Mouse (Mus musculus) kidney, postnatal 10 days (tissue): ENCODE measurements at regions not wholly inside any gene's neighbourhood (a gene's known extent, or its start where the extent isn't known, plus 50 kb on each side); places are given as distances from the start of the nearest gene placed in this dataset.

Experiments used
- DNase-seq: peaks from one replicate; pipeline ENCODE4 v3.0.0; 2021; ENCODE audit warnings: mixed read lengths

DNA sequence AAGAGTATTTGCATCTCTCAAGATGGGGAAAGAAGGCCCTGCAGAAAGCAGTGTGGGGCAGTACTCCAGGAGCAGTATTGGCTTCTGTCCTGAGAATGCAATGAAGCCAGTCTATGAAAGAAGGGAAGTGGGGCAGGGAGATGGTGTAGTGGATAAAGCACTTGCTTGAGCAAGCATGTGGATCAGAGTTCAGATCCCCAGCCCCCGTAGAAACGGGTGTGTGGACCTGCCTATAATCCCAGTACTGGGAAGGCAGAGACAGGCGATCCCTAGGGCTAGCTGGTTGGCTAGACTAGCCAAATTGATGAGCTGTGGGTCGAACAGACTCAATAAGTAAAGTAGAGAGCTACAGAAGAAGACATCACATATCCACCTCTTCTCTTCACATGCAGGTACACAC lies 211.6 kb downstream of the Mex3b start:
- no peak for DNase-seq

DNA sequence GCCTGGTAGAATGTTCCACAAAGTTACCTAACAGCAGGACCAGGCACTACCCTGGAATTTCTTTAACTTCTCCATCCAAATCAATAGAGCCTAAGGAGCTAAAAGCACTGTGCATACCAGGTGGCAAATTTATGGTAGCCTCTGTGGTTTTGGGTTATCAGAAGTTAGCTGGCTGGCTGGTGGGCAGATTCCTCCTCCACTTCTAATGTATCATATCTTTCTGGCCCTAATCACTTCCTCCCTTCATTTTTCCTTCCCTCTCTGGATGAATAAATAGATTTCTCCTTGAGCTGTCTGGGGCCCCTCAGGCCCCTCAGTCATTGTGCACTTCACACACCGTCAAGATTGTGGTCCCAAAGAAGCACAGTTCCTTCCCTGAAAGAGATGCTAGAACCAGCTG lies 212.7 kb downstream of the Mex3b start:
- no peak for DNase-seq

DNA sequence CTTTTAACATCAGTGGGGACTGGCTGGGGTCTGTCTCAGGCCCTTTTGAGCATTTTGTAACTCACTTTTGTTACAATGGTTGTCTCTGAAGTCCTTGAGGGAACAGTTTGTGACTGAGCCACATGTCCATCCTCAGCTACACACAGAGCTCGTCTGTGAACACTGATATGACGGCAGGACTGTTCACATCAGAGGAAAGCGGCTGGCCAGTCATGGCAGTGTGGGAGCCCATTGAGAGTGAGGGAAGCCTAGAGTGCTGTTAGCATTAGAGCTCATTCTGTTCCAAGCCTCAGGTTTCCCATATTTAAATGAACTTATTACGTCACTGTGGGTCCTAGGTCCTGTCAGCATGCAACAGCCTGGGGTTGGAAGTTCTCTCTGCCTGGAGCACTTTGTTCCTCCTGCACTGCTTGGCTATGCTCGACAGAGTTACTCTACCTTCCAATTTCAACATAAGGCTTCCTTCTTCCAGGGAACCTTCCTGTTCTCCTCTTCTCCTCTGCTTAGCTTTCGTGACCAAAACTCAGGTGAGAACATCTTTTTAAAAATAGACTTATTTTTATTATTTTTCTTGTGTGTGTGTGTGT lies 217.5 kb downstream of the Mex3b start:
- DNase-seq = no peak

DNA sequence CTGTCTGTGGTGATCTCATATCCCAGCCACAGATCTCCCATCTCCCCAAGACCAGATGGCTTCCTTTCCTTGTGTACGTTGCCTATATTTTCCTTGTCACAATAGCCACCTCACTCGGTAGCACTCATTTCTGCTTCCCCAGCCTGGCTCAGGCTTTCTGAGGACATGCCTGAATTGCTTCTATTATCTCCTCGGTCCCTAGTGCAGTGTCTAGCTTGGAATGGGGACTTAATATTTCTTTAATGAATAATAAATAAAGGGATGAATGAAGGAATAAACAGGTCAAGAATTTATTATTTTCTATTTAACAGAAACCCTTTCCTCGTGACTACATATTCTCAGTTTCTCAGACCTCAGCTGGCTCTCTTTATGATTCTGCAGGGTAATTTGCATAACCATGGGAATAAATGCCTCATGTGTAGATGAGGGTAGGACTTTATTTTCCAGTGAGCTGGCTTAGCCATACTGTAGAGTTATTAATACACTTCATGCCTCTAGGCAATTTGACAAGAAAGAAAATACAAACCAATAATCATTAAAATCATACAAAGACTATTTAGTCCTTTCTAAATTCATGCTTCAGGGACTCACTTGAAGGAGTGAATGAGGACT lies 218.5 kb downstream of the Mex3b start:
- no peak for DNase-seq

DNA sequence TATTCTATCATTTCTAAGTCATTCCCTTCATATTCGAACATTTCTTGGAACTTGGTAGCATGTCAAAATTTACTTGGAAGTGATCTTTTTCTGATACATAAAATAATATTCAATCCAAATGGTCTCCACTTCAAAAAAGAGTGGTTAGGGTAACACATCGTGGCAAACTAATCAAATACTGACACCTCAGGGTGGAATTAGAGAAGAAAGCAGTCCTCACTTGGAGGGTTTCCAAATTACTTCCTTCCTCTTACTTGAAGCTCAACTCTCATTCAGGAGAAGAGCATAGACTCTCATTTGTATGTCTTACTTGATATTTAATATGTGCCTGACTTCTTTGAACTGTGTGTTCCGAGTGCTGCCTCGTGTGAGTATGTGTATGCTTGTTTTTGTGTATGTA lies 220.3 kb downstream of the Mex3b start:
- no peak for DNase-seq

DNA sequence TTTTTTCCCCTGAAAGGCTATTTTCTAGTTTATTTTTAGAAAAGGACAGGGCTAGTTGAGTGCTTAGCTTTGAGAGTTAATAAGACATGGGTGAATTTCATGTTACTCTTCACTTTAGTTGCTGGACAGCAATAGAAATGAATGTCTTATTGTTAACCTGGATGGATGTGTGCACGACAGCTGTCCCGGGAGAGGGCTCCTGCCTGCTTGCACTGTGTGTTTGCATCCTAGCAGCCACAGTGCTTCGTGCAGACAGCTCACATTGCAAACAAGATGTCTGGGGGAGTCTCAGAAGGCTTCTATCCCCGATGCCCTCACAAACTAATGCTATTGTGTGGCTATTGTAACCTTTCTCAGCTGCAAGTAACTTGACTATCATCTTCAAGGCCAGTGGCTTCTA lies 221.0 kb downstream of the Mex3b start:
- no peak for DNase-seq

DNA sequence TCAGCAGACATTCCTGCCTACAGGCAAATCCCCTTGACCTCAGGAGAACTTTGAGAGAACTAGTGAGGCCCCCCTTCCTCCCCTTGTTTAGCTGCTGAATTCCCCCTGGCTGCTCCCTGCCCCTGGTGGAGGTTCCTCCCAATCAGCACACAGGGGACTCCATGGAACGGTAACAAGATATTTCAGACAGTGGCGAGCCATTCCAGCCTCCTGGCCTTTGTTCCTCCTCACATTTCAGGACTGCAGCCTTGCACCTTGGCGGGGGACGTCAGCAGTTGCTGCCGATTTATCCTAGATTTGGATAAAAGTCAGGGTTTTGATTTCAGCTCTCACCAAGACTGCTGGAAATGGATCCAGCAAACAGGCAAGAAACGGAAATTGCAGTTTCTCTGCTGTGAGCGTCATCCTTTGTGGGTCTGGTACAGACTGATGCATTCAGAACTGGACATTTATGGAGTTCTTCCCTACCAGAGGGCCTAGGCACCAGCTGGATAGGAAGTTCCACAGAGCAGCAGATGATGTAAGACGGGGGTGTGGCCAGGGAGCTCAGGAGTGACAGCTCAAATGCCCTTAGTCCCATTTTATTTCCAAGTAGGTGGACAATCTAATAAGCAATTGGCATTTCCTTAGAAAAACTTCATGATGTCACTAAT lies 222.3 kb downstream of the Mex3b start:
- DNase-seq = peak; percentile 51

DNA sequence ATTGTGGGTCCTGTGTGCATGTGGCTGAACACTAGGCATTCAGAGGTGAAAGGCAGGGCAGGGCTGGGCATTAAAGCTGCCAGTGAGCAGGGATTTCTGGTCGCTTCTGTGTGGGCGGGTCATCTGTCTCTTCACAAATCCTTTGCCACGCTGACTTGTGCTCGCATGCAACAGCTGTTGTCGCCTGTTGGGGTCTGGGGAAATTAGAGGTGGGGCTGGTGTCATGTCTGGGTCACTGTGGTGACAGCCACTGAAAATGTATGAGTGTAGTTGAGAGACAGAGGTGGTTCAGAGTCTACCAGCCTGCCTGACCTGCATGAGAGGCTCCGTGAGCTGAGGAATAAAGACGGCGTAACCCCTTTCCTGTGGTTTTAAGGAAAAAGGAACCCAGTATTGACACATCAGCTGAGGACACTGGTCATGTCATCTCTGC lies 226.8 kb downstream of the Mex3b start:
- DNase-seq = no peak

DNA sequence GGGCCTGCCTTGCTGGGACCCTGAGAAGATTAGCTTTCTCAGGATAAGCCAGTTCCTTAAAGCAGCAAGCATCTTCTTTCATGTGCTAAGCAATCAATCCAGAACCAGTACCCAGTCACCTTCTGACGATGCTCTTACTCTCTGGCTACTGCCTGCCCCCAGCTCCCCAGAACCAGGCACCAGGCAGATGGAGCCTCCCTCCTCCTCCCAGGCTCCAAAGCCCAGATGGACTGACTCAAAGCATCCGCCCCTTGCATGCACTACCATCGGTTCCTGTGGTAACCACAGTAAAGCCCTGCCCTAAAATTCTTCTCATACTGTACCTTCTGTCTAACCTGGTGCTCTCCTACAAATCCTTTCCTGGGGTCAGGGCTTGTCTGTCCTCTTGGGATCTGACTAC lies 227.8 kb downstream of the Mex3b start:
- no peak for DNase-seq

DNA sequence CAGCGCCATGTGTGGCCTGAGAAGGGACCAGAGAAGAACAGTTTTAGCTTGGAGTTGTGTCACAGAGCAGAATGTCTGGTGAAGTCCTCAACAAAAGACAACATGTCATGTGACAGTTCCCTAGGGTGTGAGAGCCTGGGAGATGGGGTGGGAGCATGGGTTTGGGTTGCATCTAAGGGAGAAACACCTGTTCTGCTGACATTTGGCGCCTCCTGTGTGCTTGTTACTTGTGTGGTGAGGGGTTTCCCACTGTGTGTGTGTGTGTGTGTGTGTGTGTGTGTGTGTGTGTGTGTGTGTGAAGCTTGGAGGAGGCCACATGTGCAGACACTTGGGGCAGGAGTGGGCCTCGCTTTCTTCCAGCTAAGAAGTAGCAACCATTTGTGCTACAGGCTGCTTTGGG lies 228.5 kb downstream of the Mex3b start:
- DNase-seq = no peak

DNA sequence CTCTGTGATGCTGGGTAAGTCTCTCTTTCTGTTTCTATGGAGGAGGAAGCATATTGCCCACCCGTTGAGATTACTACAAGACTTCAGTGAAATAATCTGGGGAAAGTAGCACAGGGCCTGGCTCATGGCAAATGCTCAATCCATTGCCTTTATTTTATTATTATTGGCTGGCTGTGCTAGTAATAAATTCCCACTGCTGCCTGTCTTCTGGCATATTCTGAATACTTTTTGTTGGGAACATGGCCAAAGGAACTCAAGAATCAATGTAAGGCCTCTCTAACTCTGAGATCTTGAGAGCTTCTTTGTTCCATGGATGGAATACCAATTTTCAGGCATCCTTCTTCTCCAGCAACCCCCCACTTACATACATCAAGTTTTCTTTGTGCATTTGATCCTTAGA lies 237.3 kb downstream of the Mex3b start:
- no peak for DNase-seq

DNA sequence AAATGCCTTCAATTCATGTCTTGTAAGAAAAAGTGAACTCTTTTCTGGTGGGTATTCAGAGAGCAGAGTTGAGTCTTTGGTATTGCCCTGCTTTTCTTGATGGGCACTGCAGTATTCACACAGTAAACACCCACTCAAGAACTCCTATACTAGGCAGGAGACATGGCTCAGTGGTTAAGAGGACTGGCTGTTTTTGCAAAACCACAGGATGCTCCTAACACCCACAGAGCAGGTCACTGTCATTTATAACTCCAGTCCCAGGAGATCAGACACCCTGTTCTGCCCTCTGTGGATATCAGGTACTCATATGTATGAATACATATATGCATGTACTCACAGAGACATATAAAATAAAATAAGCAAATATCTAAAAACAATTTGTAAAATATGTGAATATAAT lies 238.5 kb downstream of the Mex3b start:
- no peak for DNase-seq

DNA sequence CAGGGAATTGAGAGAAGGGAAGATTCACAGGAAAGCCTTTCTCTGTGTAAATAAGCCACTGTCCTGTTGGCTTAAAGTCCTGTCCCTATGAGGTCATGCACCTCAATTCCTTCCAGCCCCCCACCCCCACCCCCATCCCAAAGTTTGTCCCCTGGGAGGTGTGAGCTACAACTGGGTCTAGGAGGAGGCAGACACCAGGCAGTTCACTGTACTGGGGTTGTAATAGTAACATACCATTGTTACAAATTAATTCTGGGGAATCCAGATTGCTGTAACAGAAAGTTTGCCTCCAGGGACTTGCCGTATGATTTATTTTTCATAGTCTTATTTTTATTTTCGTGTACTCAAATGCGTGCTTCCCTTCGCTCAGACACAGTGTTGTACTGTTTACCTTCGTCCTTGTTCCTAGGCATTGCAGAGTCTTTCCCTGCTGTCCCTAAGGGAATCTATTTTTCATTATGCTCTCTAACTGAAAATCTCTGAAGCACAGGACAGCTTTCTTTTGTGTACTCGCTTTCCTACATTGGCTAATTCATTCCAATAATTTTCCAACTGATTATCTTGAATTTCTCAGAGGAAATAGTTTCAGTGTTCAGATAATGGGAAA lies 244.2 kb downstream of the Mex3b start:
- DNase-seq = no peak

DNA sequence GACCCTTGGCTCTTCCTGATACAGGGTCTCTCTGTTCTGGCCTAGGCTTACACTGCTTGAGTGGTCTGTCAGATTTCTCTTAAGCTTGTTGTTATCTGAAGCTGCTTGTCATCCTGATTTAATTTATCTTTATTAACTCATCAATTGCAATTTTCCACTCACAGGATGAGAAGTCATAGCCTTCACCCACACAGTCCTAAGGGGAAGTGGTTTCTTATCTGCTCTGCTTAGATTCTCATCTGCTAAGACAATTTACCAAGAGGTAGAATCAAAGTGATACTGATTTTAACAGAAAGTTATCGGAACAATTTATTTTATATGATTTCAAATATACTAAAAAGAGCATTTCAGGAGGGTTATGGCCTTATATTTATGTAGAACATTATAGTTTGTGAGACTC lies 249.4 kb downstream of the Mex3b start:
- DNase-seq = no peak

DNA sequence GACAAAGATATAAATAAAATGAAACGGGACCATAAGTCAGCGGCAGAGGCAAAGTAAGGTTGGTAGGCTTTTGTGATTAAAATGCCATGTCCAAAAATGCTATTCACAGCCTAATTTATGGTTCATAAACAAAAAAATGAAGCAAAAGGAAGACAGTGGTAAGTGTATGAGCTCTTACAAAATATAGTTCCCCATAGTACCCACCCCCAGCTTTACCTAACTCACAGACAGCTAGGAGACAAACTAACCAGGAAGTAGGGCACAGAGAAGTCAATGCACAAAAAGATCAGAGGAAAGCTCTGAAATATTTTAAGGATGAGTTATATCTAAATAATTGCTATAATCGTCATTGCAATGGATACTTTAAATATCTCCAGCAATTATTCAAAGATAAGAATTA lies 249.9 kb downstream of the Mex3b start:
- no peak for DNase-seq

DNA sequence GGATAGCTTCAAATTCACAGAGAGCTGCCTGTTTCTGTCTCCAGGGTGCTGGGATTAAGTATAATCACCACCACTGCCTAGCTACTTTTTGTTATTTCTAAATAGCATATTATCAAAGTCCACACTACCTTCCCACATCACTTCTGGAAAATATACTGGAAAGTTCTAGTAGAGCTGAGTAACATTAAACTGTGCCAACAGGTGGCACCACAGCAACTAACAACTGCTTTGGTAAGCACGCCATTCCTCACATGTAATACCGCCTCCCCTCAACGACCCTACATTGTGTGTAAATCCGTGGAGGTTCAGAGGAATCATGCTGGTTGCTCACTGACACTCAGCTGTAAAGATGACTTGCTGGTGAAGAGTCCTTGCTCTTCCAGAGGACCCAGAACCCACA lies 259.1 kb downstream of the Mex3b start:
- DNase-seq = peak; percentile 12

DNA sequence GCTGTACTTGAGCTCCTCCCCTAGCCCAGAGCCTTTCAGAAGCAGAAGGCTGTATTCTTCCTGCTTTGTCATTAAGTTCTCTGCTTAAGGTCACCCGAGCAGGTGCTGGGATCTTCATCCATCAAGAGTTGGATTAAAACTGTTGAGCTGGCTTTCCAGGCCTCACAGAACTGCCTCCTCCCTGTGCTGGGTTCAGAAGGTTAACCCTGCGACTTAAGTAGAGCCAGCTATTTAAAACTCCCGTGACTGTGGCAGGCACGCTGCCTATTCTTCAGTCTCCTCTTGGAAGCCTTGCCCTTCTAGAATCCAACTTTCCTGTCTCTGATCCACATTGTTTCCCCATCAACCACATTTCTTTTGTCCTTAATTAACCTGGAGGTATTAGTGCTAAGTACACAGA lies 273.1 kb downstream of the Mex3b start:
- peak; percentile 22 for DNase-seq

DNA sequence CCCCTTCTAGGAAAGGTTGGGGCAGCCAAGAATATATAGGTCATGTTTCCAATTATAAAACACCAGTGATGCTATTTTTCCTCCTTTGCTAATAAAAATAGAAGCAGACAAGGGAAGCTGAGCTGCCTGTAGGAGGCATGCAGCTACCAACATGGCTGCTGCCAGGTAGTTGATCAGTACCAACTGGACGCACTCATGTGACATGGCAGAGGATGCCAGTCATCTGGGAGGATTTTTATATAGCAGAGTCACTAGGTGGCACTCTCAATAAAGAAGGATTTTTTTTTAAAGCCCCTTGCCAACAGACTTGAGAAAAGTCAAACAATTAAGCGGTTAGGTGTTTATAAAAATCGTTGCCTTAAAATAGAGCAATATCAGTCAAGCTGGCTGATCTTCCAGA lies 273.5 kb downstream of the Mex3b start:
- DNase-seq = no peak

DNA sequence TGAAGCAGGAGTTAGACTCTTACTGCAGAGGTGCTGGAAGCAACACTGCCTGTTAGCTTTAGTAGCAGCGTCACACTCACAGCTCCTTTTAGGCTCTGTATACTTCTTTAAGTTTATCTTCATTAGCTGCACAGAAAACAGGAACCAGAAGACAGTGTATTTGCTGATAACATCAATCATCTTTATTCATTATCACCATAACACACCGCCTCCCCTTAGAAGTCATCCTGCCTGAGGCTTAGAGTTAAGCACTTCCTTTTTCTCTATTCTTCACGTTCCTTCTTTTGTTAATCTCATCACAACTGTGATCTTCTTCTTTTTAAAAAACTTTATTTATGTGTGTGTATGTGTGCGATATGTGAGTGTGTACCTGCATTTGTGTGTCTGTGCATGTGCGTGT lies 276.9 kb downstream of the Mex3b start:
- no peak for DNase-seq

DNA sequence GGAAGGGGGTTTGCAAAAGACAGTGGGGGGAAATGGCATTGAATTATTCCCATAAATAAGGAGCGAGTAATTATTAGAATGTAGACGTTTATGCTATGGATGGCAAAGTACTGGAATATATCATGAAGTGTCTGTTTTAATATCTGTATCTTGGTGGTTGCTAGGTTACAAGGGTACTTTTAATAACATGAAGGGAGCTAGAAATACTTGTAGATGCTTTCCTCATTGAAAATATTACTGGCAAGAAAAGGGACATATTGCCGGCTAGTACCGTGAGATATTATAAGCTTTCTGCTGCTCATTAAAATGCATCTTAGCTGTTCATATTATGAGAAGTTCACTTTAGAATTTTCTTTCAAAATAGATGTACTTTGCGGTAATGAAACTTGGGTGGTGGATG lies 278.4 kb downstream of the Mex3b start:
- no peak for DNase-seq

DNA sequence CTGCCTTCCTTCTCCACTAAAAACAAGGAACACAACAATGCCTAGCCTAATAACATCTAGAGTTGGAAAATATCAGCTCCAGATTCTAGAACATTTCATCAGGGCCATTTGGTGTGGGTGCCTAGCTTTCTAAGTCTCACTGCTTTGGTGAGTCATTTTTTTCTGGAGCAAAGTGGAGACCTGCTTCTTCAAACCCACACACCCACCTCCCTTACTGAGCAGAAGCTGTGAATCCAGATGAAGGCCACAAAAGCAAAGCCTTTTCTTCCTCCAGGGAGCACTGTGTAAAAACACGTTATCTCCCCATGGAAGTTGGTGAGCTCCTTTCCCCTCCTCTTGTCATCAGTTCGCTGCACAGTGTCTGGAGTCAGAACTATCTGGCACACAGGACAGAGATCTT lies 294.1 kb downstream of the Mex3b start:
- no peak for DNase-seq

DNA sequence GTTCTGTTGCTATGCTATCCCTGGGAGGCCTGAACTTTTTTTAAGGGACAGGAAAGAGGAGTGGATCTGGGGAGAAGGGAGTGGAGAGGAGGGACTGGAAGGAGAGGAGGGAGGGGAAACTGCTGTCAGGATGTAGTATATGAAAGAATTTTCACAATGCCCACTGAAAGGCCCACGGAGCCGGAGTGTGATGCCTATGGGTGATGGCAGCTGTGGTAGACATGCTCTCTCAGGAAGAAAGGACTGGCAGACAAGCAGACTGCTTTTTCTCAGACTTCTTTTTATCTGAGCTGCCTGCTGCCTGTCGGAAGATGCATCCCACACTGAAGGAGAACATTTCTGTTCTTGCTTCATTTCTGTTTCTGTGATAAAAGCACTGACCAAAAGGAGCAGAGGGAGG lies 295.7 kb downstream of the Mex3b start:
- DNase-seq = no peak

DNA sequence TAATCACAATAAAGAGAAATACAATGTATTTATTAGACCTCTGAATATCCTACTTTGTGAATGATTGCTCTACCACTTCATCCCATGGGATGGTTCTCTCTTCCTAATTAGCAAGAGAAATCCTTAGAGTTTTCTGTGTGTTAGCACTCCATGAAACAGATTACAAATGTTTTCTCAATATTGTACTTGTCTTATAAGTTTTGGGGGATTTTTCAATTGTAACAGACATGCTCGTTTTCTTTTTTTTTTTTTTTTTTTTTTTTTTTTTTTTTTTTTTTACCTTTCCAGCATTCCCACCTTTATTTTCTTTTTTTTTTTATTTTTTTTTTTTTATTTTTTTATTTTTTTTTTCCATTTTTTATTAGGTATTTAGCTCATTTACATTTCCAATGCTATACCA lies 312.3 kb downstream of the Mex3b start:
- no peak for DNase-seq

DNA sequence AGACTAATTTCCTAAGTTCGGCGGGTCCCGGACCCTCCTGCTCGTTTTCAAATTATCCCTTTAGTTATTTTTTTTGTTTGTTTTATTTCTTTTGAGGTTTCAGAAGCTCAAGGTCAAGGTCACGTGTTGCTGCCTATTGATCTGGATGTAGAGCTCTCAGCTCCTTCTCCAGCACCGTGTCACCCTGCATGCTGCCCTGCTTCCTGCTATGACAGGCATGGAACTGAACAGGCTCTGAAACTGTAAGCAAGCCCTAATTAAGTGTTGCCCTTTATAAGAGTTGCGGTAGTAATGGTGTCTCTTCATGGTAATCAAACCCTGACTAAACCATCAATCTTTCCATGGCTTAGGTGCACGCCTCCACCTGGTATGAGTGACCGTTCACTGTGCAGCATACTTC lies 319.2 kb downstream of the Mex3b start:
- no peak for DNase-seq
